Mouse (Mus musculus) liver, embryonic 11.5 days (tissue): ENCODE measurements around the gene Tmem104. TPM values are rescaled to one million over a fixed set of nuclear protein-coding genes. Genes with fewer than 3 reads are reported as not detected.

Experiments
- ATAC-seq: fragments of 200-750 bp; cut with Nextera tagmentation; replicated peaks from 2 replicates; pipeline ENCODE4 v1.8.0; 2017; ENCODE audit warnings: moderate number of reproducible peaks, mild to moderate bottlenecking, moderate TSS enrichment, moderate library complexity; ENCODE audit not compliant: low FRiP score
- DNase-seq: peaks from one replicate; pipeline ENCODE4 v3.0.0-alpha.2; 2017; ENCODE audit warnings: low spot score
- H3K27ac ChIP-seq: fragments of 300-500 bp; sonication (generic); 2 replicates; pipeline ENCODE4 v1.5.1; 2014; ENCODE audit warnings: mild to moderate bottlenecking, low read depth, low read length, control low read depth
- H3K27me3 ChIP-seq: fragments of 300-500 bp; sonication (generic); replicated peaks from 2 replicates; pipeline ENCODE4 v1.6.1; 2014; ENCODE audit warnings: low read length, mixed read lengths; ENCODE audit not compliant: control insufficient read depth, insufficient read depth
- H3K36me3 ChIP-seq: fragments of 300-500 bp; sonication (generic); 2 replicates; pipeline ENCODE4 v1.6.1; 2014; ENCODE audit warnings: mild to moderate bottlenecking, low read length, moderate library complexity, mixed read lengths; ENCODE audit not compliant: control insufficient read depth, insufficient read depth
- H3K4me1 ChIP-seq: fragments of 300-500 bp; sonication (generic); replicated peaks from 2 replicates; pipeline ENCODE4 v1.6.1; 2014; ENCODE audit warnings: low read length, mixed read lengths; ENCODE audit not compliant: control insufficient read depth, insufficient read depth
- H3K4me2 ChIP-seq: fragments of 300-500 bp; sonication (generic); 2 replicates; pipeline ENCODE4 v1.6.1; 2014; ENCODE audit warnings: mild to moderate bottlenecking, control low read depth, moderate library complexity
- H3K4me3 ChIP-seq: fragments of 300-500 bp; sonication (generic); 2 replicates; pipeline ENCODE4 v1.5.1; 2014; ENCODE audit warnings: low read depth, low read length, control low read depth
- H3K9ac ChIP-seq: fragments of 300-500 bp; sonication (generic); 2 replicates; pipeline ENCODE4 v1.6.1; 2014; ENCODE audit warnings: low read depth, low read length, control low read depth
- H3K9me3 ChIP-seq: fragments of 300-500 bp; sonication (generic); 2 replicates; pipeline ENCODE4 v1.6.1; 2016; ENCODE audit warnings: low read length, inconsistent platforms, mixed read lengths; ENCODE audit not compliant: control insufficient read depth
- WGBS: fragments of 180-500 bp; shearing (Covaris S2); extraction: QIAGEN DNeasy Blood & Tissue Kit; methylation state at CpG from one replicate; pipeline ENCODE4 v1.1.7; 2014; 5-methylcytosine and 5-hydroxymethylcytosine counted together
- polyA plus RNA-seq: library from polyadenylated mRNA; unstranded; fragments of >200 nt; fragmentation: Nextera tagmentation; extraction: Ambion mirVana; gene quantifications from 2 replicates; pipeline ENCODE4 v1.2.1, GENCODE M21; 2014

Gene Tmem104
- polyA plus RNA-seq, 1 experiment from 2014 or later = 10.8 TPM

DNA sequence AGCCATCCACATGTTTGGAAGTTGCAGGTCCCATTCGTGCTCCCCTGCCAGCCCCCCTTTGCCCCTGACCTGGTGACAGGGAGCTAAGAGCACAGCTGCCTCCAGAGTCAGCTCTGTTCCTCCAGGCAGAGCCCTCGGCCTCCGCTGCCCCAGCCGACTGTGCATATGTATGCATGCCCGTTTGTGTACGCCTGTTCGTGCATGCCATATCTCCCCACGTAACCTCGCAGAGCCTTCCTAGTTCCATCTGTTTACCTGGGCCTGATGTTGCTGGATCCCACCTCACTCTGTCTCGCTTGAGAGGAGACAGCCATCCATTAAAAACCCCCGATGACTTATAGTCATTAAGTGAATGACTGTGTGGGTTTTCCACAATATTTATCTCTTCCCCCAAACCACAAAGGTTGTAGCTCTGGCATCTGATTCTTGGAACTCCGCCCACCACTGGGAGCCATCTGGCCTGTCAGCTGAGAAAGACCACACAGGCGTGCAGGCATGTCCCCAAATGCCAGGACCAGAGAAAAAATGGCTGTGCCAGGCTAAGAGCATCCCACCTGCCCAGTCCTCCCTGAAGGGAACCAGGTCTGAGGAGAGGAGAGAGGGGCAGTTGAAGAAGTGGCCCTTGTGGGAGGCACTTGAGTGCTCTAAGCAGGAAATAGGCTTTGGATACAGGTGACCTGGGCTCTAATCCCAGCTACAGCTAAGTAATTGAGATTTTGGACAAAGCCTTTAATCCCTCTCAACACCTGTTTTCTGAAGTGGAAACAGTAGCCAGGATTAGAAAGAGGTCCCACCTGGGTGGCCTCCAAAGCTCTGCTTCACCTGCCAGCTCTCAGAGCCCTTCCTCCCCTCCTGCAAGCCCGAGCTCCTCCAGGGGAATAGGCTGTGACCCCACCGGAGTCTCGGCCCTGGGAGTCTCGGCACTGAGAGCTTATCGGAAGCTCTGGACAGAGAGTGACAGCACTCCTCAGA lies 30.4 kb downstream of the Tmem104 start:
- WGBS = 59% methylated on average over 18 of the region's 18 CpGs
- DNase-seq = no peak
- H3K4me3 ChIP-seq = no peak overlapping the region
- no peaks in the 10 kb centered on the region for H3K9me3 ChIP-seq
- H3K27ac ChIP-seq = no peak overlapping the region
- H3K4me2 ChIP-seq = no peak overlapping the region
- ATAC-seq = no peak
- no peak overlapping the region for H3K9ac ChIP-seq
- H3K4me1 ChIP-seq = peaks cover 33% of the 10 kb centered on the region
- H3K27me3 ChIP-seq = no peaks in the 10 kb centered on the region
- no peaks in the 10 kb centered on the region for H3K36me3 ChIP-seq

- Histone ChIP-seq H3K9ac (no peak overlapping the region), H3K4me3 (no peak overlapping the region), H3K27ac (no peak overlapping the region), H3K36me3 (no peaks in the 10 kb centered on the region), H3K27me3 (no peaks in the 10 kb centered on the region), H3K4me2 (no peak overlapping the region), H3K9me3 (no peaks in the 10 kb centered on the region), H3K4me1 (peaks cover 33% of the 10 kb centered on the region)
- DNase-seq (no peak), ATAC-seq (no peak)
- 58% methylated on average over 9 of the region's 9 CpGs for WGBS
Measured at GRCm38 (mm10) chr11:115219263-115219662, 32.0 kb downstream of the Tmem104 start.

- H3K36me3 ChIP-seq = no peaks in the 10 kb centered on the region
- no peak for ATAC-seq
- WGBS = 80% methylated on average over 10 of the region's 10 CpGs
Measured at GRCm38 (mm10) chr11:115219685-115220084, 32.4 kb downstream of the Tmem104 start.

DNA sequence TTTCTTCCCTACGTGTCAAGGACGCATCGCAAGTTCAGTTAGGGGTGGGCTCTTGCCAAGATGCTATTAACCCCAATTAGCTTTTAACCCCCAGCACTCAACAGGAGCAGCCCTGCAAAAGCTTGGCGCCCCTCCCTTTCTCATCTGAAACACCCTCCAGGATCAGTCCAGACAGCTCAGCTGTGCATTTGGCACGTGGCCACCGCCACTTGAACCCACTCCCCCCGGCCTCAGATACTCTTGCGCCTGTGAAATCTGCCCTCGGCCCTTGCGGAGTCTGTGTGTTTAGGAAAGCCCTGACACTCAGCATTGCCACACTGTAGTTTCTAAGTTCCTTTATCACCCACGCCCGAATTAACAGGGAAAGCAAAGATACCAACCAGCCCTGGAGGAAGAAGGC lies 34.8 kb downstream of the Tmem104 start:
- Histone ChIP-seq H3K4me2 (no peak overlapping the region), H3K9ac (no peak overlapping the region), H3K36me3 (no peaks in the 10 kb centered on the region), H3K4me3 (no peak overlapping the region), H3K4me1 (peaks cover 47% of the 10 kb centered on the region), H3K27me3 (no peaks in the 10 kb centered on the region), H3K27ac (no peak overlapping the region), H3K9me3 (no peaks in the 10 kb centered on the region)
- ATAC-seq = no peak
- DNase-seq = no peak
- 59% methylated on average over 12 of the region's 12 CpGs for WGBS

More at GRCm38 (mm10) chr11:115219685-115220084, 32.4 kb downstream of the Tmem104 start:
- DNase-seq = no peak
- Histone ChIP-seq H3K4me3 (no peak overlapping the region), H3K27me3 (no peaks in the 10 kb centered on the region), H3K9ac (no peak overlapping the region), H3K27ac (no peak overlapping the region), H3K9me3 (no peaks in the 10 kb centered on the region), H3K4me1 (peaks cover 34% of the 10 kb centered on the region), H3K4me2 (no peak overlapping the region)

- H3K4me2 ChIP-seq = no peak overlapping the region
- DNase-seq = no peak
- H3K36me3 ChIP-seq = no peaks in the 10 kb centered on the region
- H3K9ac ChIP-seq = no peak overlapping the region
- H3K9me3 ChIP-seq = no peaks in the 10 kb centered on the region
- no peaks in the 10 kb centered on the region for H3K27me3 ChIP-seq
- H3K4me3 ChIP-seq = no peak overlapping the region
- H3K27ac ChIP-seq = no peak overlapping the region
- WGBS = 44% methylated on average over 5 of the region's 5 CpGs
- ATAC-seq = no peak
- peaks cover 46% of the 10 kb centered on the region for H3K4me1 ChIP-seq
Measured at GRCm38 (mm10) chr11:115222570-115222969, 35.3 kb downstream of the Tmem104 start.

GRCm38 (mm10) chr11:115223451-115223850 lies 36.2 kb downstream of the Tmem104 start:
- Histone ChIP-seq H3K4me1 (peaks cover 46% of the 10 kb centered on the region), H3K36me3 (no peaks in the 10 kb centered on the region), H3K27ac (no peak overlapping the region), H3K4me2 (no peak overlapping the region), H3K27me3 (no peaks in the 10 kb centered on the region; the same call in 1 of the 2 replicates), H3K9ac (no peak overlapping the region), H3K4me3 (no peak overlapping the region), H3K9me3 (no peaks in the 10 kb centered on the region)
- ATAC-seq (no peak), DNase-seq (no peak)
- 64% methylated on average over 11 of the region's 11 CpGs for WGBS

DNA sequence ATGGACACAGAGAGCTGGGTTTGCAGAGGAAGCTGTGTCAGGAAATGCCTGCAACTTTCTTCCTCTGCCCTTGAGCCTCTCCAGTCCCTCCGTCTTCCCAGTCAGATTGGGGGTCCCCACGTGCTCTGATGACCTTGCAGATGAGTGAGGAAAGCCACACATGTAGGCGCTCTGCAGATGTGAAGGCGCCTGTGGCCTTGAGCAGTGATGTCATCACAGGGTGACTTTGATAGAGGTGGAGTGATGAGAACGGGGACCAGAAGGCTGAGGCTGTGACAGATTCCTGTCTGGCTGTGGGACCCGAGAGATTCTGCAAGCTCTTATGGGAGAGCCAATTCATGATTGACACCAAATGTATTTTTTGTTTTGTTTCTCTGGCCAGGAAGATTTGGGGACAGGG lies 36.6 kb downstream of the Tmem104 start:
- Histone ChIP-seq H3K27ac (no peak overlapping the region), H3K27me3 (no peaks in the 10 kb centered on the region; the same call in 1 of the 2 replicates), H3K9me3 (no peaks in the 10 kb centered on the region), H3K4me1 (peaks cover 44% of the 10 kb centered on the region), H3K4me3 (no peak overlapping the region), H3K4me2 (no peak overlapping the region), H3K9ac (no peak overlapping the region), H3K36me3 (no peaks in the 10 kb centered on the region)
- no peak for ATAC-seq
- WGBS = 45% methylated on average over 6 of the region's 6 CpGs
- DNase-seq = no peak

DNA sequence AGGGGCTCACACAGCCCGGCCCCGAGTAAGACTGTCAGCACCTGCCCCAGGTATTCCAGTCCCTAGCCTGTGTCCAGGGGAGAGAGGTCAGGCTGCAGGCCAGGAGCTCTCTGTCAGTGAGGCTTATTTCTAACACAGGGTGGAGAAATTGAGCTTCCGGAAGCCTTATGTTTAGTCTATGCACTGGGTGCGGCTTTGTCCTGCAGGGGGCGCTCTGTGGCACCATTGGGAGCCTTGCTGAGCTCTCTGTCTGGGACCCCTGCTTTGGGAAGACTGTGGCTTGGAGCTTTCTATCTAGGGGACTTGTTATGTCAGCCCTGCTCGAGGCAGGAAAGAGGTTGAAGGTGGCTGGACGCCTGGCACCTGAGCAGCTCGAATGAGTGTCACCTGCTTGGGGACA lies 37.6 kb downstream of the Tmem104 start:
- peaks cover 41% of the 10 kb centered on the region for H3K4me1 ChIP-seq
- no peak for ATAC-seq

DNA sequence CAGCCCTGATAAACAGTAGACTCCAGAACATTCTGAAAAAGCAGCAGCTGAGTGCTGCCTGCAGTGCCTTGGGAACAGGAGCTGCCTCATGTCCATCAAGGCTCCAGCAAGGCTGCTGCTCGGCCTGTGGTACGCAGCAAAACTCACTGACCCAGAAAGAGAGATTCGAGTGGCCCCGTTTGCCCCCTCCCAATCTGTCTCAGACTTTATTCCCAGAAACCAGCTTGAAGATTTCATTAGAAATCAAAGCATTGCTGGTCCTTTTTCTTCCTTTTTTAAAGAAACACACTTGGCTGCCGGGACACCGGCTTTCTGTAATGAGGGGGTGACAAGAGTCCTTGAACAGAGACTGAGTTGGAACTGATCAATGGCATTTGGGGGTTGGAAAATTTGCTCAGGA lies 38.0 kb downstream of the Tmem104 start:
- Histone ChIP-seq H3K9me3 (no peaks in the 10 kb centered on the region), H3K4me2 (no peak overlapping the region), H3K27ac (no peak overlapping the region), H3K4me1 (peaks cover 40% of the 10 kb centered on the region), H3K27me3 (no peaks in the 10 kb centered on the region; the same call in 1 of the 2 replicates), H3K4me3 (no peak overlapping the region), H3K36me3 (no peaks in the 10 kb centered on the region), H3K9ac (no peak overlapping the region)
- DNase-seq (no peak), ATAC-seq (no peak)
- WGBS = 85% methylated on average over 6 of the region's 6 CpGs

More for the DNA sequence above, 37.6 kb downstream of the Tmem104 start:
- WGBS = 44% methylated on average over 8 of the region's 8 CpGs
- Histone ChIP-seq H3K4me2 (no peak overlapping the region), H3K9ac (no peak overlapping the region), H3K27me3 (no peaks in the 10 kb centered on the region; the same call in 1 of the 2 replicates), H3K27ac (no peak overlapping the region), H3K36me3 (no peaks in the 10 kb centered on the region), H3K4me3 (no peak overlapping the region), H3K9me3 (no peaks in the 10 kb centered on the region)
- DNase-seq = peak; percentile 71
